Mouse (Mus musculus): Measurements from ENCODE around the gene Rbm39. TPM values are rescaled to one million over a fixed set of nuclear protein-coding genes. Genes with fewer than 3 reads are reported as not detected.
"Not testable (repeated sequence)": the region's sequence is repeated elsewhere in the genome, so short reads cannot be mapped to it uniquely, and the experiment has no call there.

The Rbm39 gene
- total and polyA plus RNA-seq, 3 experiments: 228 to 1,530 (median 248) TPM

GRCm38 (mm10) chr2:156190004-156190896 is 10.2 kb upstream of the Rbm39 start (continued):
- TF ChIP-seq MXI1 (IDR thresholded peaks at IDR 0.05; ENCODE audit: low read depth, low read length) (no peak), MAZ (IDR thresholded peaks at IDR 0.05; ENCODE audit: low read depth, low read length) (no peak), EP300 (IDR thresholded peaks at IDR 0.05; ENCODE audit: low read depth in 1 of 2, low read length in 2 of 2) (peak; percentile 68 to 71), MYC (IDR thresholded peaks at IDR 0.05; ENCODE audit: low read depth, low read length) (peak; percentile 15; the same call in 1 of the 2 replicates)

- H3K4me3 ChIP-seq (ENCODE audit: control insufficient read depth in 1 of 2, insufficient read depth in 1 of 2, low read depth in 2 of 2, low read length in 2 of 2); H3K79me2 ChIP-seq (ENCODE audit: control insufficient read depth, insufficient read depth, low read length, poor library complexity); H3K9ac ChIP-seq (ENCODE audit: control insufficient read depth, low read depth, low read length, poor library complexity, severe bottlenecking); H3K36me3 ChIP-seq (ENCODE audit: control insufficient read depth in 1 of 2, insufficient read depth in 2 of 2, low read length in 2 of 2); H3K27me3 ChIP-seq (ENCODE audit: control insufficient read depth in 1 of 2, insufficient read depth in 2 of 2, low read length in 2 of 2); H3K4me1 ChIP-seq (ENCODE audit: control insufficient read depth in 1 of 2, insufficient read depth in 2 of 2, low read length in 2 of 2); H3K9me3 ChIP-seq (replicated peaks; ENCODE audit: insufficient read depth, low read length); DNase-seq (ENCODE audit: low read depth, low spot score); H3K27ac ChIP-seq (ENCODE audit: control insufficient read depth, low read depth, low read length): not testable (repeated sequence)
These were observed 9.2 kb upstream of the Rbm39 start for GRCm38 (mm10) chr2:156189241-156189640.

- no peak for DNase-seq (ENCODE audit: low read depth, low spot score)
- no peak overlapping the region; the same call in 1 of the 2 replicates for H3K27ac ChIP-seq (ENCODE audit: control insufficient read depth, low read depth, low read length)
- no peaks in the 10 kb centered on the region for H3K9me3 ChIP-seq (replicated peaks; ENCODE audit: insufficient read depth, low read length)
- H3K4me1 ChIP-seq (ENCODE audit: control insufficient read depth in 1 of 2, insufficient read depth in 2 of 2, low read length in 2 of 2): peaks cover 0 to 16% of the 10 kb centered on the region in 2 experiments; a peak in 2 of 4 replicates
- H3K27me3 ChIP-seq (ENCODE audit: control insufficient read depth in 1 of 2, insufficient read depth in 2 of 2, low read length in 2 of 2): no peaks in the 10 kb centered on the region
- peak overlapping the region in 1 of 2 experiments; percentile 72; a peak in 3 of 4 replicates for H3K4me3 ChIP-seq (ENCODE audit: control insufficient read depth in 1 of 2, insufficient read depth in 1 of 2, low read depth in 2 of 2, low read length in 2 of 2)
- peaks cover 29% of the 10 kb centered on the region for H3K79me2 ChIP-seq (ENCODE audit: control insufficient read depth, insufficient read depth, low read length, poor library complexity)
- H3K9ac ChIP-seq (ENCODE audit: control insufficient read depth, low read depth, low read length, poor library complexity, severe bottlenecking): peak overlapping the region; percentile 79
- H3K36me3 ChIP-seq (ENCODE audit: control insufficient read depth in 1 of 2, insufficient read depth in 2 of 2, low read length in 2 of 2): peaks cover 19 to 26% of the 10 kb centered on the region in 2 experiments
- TF ChIP-seq TBP (IDR thresholded peaks at IDR 0.05; ENCODE audit: low read depth, low read length) (no peak), RCOR1 (IDR thresholded peaks at IDR 0.05; ENCODE audit: low read depth, low read length) (0 out of 2 replicates have a peak, but pooled peaks have one; percentile 57)
These were observed 1.6 kb upstream of the Rbm39 start for GRCm38 (mm10) chr2:156181592-156181991.

GRCm38 (mm10) chr2:156180824-156181590 is 969 bp upstream of the Rbm39 start:
- TF ChIP-seq MYC (IDR thresholded peaks at IDR 0.05; ENCODE audit: low read depth, low read length) (peak; percentile 49; the same call in 1 of the 2 replicates), ZNF384 (IDR thresholded peaks at IDR 0.05; ENCODE audit: low read depth, low read length) (peak; percentile 64), CHD1 (IDR thresholded peaks at IDR 0.05; ENCODE audit: low read depth, low read length) (peak; percentile 87; the same call in 1 of the 2 replicates), ZKSCAN1 (IDR thresholded peaks at IDR 0.05; ENCODE audit: low read depth, low read length) (no peak), CTCF (IDR thresholded peaks at IDR 0.05 in 2 of 3, conservative IDR thresholded peaks at IDR 0.05 in 1 of 3; ENCODE audit: control insufficient read depth in 1 of 3, insufficient read depth in 1 of 3, low read depth in 2 of 3, low read length in 3 of 3, poor library complexity in 1 of 3, severe bottlenecking in 1 of 3) (no peak), RAD21 (IDR thresholded peaks at IDR 0.05; ENCODE audit: low read depth, low read length) (no peak), MXI1 (IDR thresholded peaks at IDR 0.05; ENCODE audit: low read depth, low read length) (no peak; the same call in 1 of the 2 replicates), EP300 (IDR thresholded peaks at IDR 0.05; ENCODE audit: low read depth in 1 of 2, low read length in 2 of 2) (0 out of 4 replicates have a peak, but pooled peaks of 1 of the 2 experiments have one; percentile 18)
- Histone ChIP-seq H3K27ac (ENCODE audit: control insufficient read depth, low read depth, low read length) (peak overlapping the region; percentile 98), H3K36me3 (ENCODE audit: control insufficient read depth in 1 of 2, insufficient read depth in 2 of 2, low read length in 2 of 2) (peaks cover 25 to 31% of the 10 kb centered on the region in 2 experiments), H3K4me3 (ENCODE audit: control insufficient read depth in 1 of 2, insufficient read depth in 1 of 2, low read depth in 2 of 2, low read length in 2 of 2) (peak overlapping the region; percentile 46 to 72), H3K4me1 (ENCODE audit: control insufficient read depth in 1 of 2, insufficient read depth in 2 of 2, low read length in 2 of 2) (peaks cover 3 to 16% of the 10 kb centered on the region in 2 experiments; a peak in 3 of 4 replicates), H3K79me2 (ENCODE audit: control insufficient read depth, insufficient read depth, low read length, poor library complexity) (peaks cover 29% of the 10 kb centered on the region), H3K27me3 (ENCODE audit: control insufficient read depth in 1 of 2, insufficient read depth in 2 of 2, low read length in 2 of 2) (no peaks in the 10 kb centered on the region), H3K9ac (ENCODE audit: control insufficient read depth, low read depth, low read length, poor library complexity, severe bottlenecking) (peak overlapping the region; percentile 79), H3K9me3 (replicated peaks; ENCODE audit: insufficient read depth, low read length) (no peaks in the 10 kb centered on the region)
- DNase-seq (ENCODE audit: low read depth, low spot score): peak; percentile 47
